ENCODE assay signal across 27 mouse cellular contexts in genomic region chr4:36716411-36716810, GRCm38 (mm10).
"Had no signal": no experiment of that assay in that cellular context is flagged by ENCODE, and none has a peak within 500 bp of the region (broad histone marks: within the 10 kb centered on the region; RNA-seq: fewer than 3 reads in every experiment).

No protein-coding gene starts in this region.

- H3K4me2 ChIP-seq: heart, embryonic 12.5 days; hindbrain, embryonic 12.5 days; hindbrain, embryonic 14.5 days; intestine, embryonic 15.5 days; limb, embryonic 12.5 days; liver, embryonic 11.5 days; liver, embryonic 13.5 days; liver, embryonic 15.5 days had no signal

- H3K4me3 ChIP-seq: gastrocnemius, adult 2 months; heart, embryonic 10.5 days; heart, embryonic 12.5 days; hindbrain, embryonic 10.5 days; hindbrain, embryonic 12.5 days; intestine, embryonic 15.5 days; left cerebral cortex, adult 2 months; limb, embryonic 10.5 days; limb, embryonic 12.5 days; liver, embryonic 13.5 days; liver, embryonic 15.5 days had no signal

- H3K27me3 ChIP-seq: heart, embryonic 12.5 days; hindbrain, embryonic 12.5 days; intestine, embryonic 15.5 days; limb, embryonic 12.5 days; liver, embryonic 13.5 days; liver, embryonic 15.5 days had no signal

- ATAC-seq: hindbrain, embryonic 16.5 days; inflammation-experienced regulatory T-cells, adult 6 months; intestine, embryonic 15.5 days; intestine, postnatal 0 days had no signal

- H3K9ac ChIP-seq: heart, embryonic 12.5 days; hindbrain, embryonic 12.5 days; hindbrain, embryonic 14.5 days; intestine, embryonic 15.5 days; limb, embryonic 12.5 days; liver, embryonic 13.5 days; liver, embryonic 15.5 days had no signal

- H3K27ac ChIP-seq: gastrocnemius, adult 2 months; heart, embryonic 10.5 days; hindbrain, embryonic 10.5 days; hindbrain, embryonic 12.5 days; hindbrain, embryonic 14.5 days; intestine, embryonic 15.5 days; left cerebral cortex, adult 2 months; limb, embryonic 10.5 days; limb, embryonic 12.5 days; liver, embryonic 13.5 days; liver, embryonic 15.5 days had no signal

- H3K9me3 ChIP-seq: heart, embryonic 10.5 days; heart, embryonic 12.5 days; hindbrain, embryonic 10.5 days; hindbrain, embryonic 12.5 days; intestine, embryonic 15.5 days; limb, embryonic 10.5 days; limb, embryonic 12.5 days; liver, embryonic 13.5 days; liver, embryonic 15.5 days had no signal

- H3K4me1 ChIP-seq: heart, embryonic 10.5 days; heart, embryonic 12.5 days; hindbrain, embryonic 10.5 days; hindbrain, embryonic 12.5 days; intestine, embryonic 15.5 days; limb, embryonic 10.5 days; limb, embryonic 12.5 days; liver, embryonic 13.5 days; liver, embryonic 15.5 days had no signal

- DNase-seq: gastrocnemius, adult 2 months; gastrocnemius, postnatal 10 days; gastrocnemius, postnatal 25 days; heart, adult 18-20 months; heart, postnatal 10 days; heart, postnatal 4 days; kidney, adult 18-20 months; kidney, adult 8-10 months; kidney, postnatal 10 days; kidney, postnatal 25 days; kidney, postnatal 4 days; liver; liver, embryonic 13.5 days had no signal

- H3K36me3 ChIP-seq: heart, embryonic 10.5 days; heart, embryonic 12.5 days; hindbrain, embryonic 10.5 days; hindbrain, embryonic 12.5 days; intestine, embryonic 15.5 days; limb, embryonic 10.5 days; limb, embryonic 12.5 days; liver, embryonic 13.5 days; liver, embryonic 15.5 days had no signal
